Mouse (Mus musculus) spleen, adult 2 months (tissue): ENCODE results near the gene Fam120a. TPM values are rescaled to one million over a fixed set of nuclear protein-coding genes. Genes with fewer than 3 reads are reported as not detected.

Experiments used
- DNase-seq, 2 experiments: peaks; one replicate each; pipeline versions ENCODE4 v3.0.0 to v3.0.0-alpha.2; 2012 to 2021; ENCODE audit warnings: low spot score in 2 of 2, low read depth in 1 of 2
- H3K27ac ChIP-seq: fragments of 200-500 bp; 2 replicates; pipeline ENCODE4 v1.5.1; 2012; ENCODE audit warnings: low read length, inconsistent platforms; ENCODE audit not compliant: insufficient read depth
- H3K27me3 ChIP-seq: fragments of 200-500 bp; 2 replicates; pipeline ENCODE4 v1.6.1; 2012; ENCODE audit warnings: mild to moderate bottlenecking, moderate library complexity, low read length, inconsistent platforms; ENCODE audit not compliant: control insufficient read depth, insufficient read depth
- H3K36me3 ChIP-seq: fragments of 200-500 bp; 2 replicates; pipeline ENCODE4 v1.6.1; 2012; ENCODE audit warnings: mild to moderate bottlenecking, low read length, inconsistent platforms; ENCODE audit not compliant: control insufficient read depth, insufficient read depth
- H3K4me1 ChIP-seq: fragments of 200-500 bp; 2 replicates; pipeline ENCODE4 v1.6.1; 2011; ENCODE audit warnings: inconsistent platforms; ENCODE audit not compliant: control insufficient read depth, insufficient read depth, insufficient read length
- H3K4me3 ChIP-seq: fragments of 200-500 bp; 2 replicates; pipeline ENCODE4 v1.5.1; 2011; ENCODE audit warnings: mild to moderate bottlenecking, inconsistent platforms; ENCODE audit not compliant: insufficient read depth, insufficient read length; ENCODE audit errors: extremely low read depth
- CTCF ChIP-seq: fragments of 200-500 bp; IDR thresholded peaks from 2 replicates; pipeline ENCODE4 v1.5.1; 2011; ENCODE audit warnings: mild to moderate bottlenecking, inconsistent platforms; ENCODE audit not compliant: insufficient read depth, insufficient read length, insufficient replicate concordance; ENCODE audit errors: extremely low read depth
- POLR2A ChIP-seq: fragments of 200-500 bp; IDR thresholded peaks from 2 replicates; pipeline ENCODE4 v1.6.1; 2011; ENCODE audit warnings: low read depth, low read length, inconsistent platforms
- WGBS: fragments of 180-500 bp; shearing (Covaris S2); methylation state at CpG from one replicate; pipeline ENCODE4 v1.1.7; 2018; 5-methylcytosine and 5-hydroxymethylcytosine counted together
- polyA plus RNA-seq: library from polyadenylated mRNA; depleted of rRNA; stranded (reverse); fragments of >200 nt; gene quantifications from 2 replicates; pipeline ENCODE4 v1.2.3, GENCODE M21; 2012

Gene Fam120a
- polyA plus RNA-seq, 1 experiment: 40.1 TPM

DNA sequence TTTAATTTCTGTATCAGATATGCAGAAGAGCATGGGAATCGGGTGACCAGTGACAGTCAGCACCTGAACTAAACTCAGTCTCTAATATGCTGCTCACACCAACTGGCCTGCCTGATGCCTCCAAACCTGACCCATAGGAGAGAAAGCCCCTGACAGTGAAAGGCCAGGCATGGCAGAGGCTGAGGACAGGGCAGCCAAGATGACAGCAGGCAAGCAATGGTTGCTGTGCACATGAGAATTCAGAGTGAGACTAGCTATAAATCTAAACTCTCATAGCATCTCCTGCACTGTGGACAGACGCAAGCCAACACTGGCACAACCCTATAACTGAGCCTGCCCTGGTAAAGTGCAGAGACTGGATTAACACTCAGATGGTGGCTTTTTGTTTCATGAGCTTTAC, 117.5 kb downstream of the Fam120a start:
- no peak overlapping the region for H3K4me3 ChIP-seq
- H3K4me1 ChIP-seq: peaks cover 7% of the 10 kb centered on the region; the same call in 1 of the 2 replicates
- 94% methylated on average over 2 of the region's 2 CpGs for WGBS
- no peaks in the 10 kb centered on the region for H3K36me3 ChIP-seq
- DNase-seq: no peak
- TF ChIP-seq CTCF (no peak), POLR2A (no peak)
- no peak overlapping the region for H3K27ac ChIP-seq
- no peaks in the 10 kb centered on the region for H3K27me3 ChIP-seq

DNA sequence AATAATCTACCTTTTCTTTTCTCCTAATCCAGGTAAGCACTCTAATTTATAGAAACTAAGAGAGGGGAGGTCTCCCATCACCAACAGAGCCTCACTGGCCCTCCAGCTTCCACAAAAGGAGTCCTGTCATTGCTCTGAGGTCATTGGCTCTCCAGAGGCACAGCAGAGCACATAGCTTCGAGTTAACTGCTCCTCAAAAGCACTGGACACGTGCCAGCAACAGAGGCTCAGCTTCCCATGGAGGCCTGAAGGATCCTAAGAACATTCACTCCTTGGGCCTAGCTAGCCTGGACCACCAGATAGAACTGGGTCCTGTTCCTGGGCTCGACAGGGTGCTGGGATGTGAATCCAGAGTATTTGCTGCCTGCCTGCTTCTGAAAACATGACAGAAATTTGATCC, 118.7 kb downstream of the Fam120a start:
- Histone ChIP-seq H3K36me3 (no peaks in the 10 kb centered on the region), H3K27ac (no peak overlapping the region), H3K27me3 (no peaks in the 10 kb centered on the region), H3K4me1 (peaks cover 6% of the 10 kb centered on the region; the same call in 1 of the 2 replicates), H3K4me3 (no peak overlapping the region)
- WGBS: 67% methylated on average over 3 of the region's 3 CpGs
- TF ChIP-seq CTCF (no peak), POLR2A (no peak)
- DNase-seq: no peak

DNA sequence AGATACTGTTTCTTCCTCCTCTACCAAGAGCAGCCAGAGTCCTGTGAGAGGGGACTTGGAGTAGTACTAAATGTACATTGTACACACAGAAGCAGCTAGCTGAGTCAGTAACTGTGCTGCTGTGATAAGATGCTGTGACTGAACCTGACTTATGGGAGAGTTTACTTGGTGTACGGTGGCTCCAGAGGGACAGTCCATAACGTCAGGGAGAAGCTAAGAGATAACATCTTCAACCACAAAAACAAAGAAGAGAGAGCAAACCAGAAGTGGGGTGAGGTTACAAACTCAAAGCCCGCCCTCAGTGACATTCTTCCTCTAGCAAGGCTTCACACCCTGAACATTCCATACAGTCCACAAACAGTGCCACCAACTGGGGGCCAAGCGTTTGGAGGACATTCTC, 122.5 kb downstream of the Fam120a start:
- no peak for DNase-seq
- Histone ChIP-seq H3K27me3 (no peaks in the 10 kb centered on the region), H3K27ac (no peak overlapping the region), H3K4me1 (peaks cover 17% of the 10 kb centered on the region; the same call in 1 of the 2 replicates), H3K4me3 (no peak overlapping the region), H3K36me3 (no peaks in the 10 kb centered on the region)
- no peak for TF ChIP-seq CTCF
- no peak for TF ChIP-seq POLR2A
- 49% methylated on average over 4 of the region's 4 CpGs for WGBS

DNA sequence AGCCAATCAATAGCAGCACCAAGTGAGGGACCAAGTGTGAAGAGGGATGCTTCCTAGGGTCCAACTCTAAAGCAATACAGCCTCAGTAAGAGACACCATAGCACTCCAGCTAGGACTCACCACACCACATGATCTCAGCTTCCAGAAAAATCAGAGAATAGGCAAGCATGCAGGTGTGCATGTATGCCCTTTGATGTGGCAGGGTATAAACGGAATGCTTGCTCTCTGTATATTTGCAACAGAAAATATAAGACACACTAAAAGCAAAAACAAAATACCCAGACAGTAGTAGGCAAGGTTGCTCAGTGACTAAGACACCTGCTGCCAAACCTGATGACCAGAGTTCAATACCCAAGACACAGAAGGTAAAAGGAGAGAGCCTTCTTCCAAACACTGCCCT, 124.3 kb downstream of the Fam120a start:
- no peak for DNase-seq
- H3K27ac ChIP-seq: no peak overlapping the region
- no peak for TF ChIP-seq POLR2A
- TF ChIP-seq CTCF: no peak
- H3K4me1 ChIP-seq: peaks cover 17% of the 10 kb centered on the region; the same call in 1 of the 2 replicates
- no peaks in the 10 kb centered on the region for H3K36me3 ChIP-seq
- WGBS: 63% methylated on average over 1 of the region's 1 CpGs
- no peaks in the 10 kb centered on the region for H3K27me3 ChIP-seq
- H3K4me3 ChIP-seq: no peak overlapping the region

DNA sequence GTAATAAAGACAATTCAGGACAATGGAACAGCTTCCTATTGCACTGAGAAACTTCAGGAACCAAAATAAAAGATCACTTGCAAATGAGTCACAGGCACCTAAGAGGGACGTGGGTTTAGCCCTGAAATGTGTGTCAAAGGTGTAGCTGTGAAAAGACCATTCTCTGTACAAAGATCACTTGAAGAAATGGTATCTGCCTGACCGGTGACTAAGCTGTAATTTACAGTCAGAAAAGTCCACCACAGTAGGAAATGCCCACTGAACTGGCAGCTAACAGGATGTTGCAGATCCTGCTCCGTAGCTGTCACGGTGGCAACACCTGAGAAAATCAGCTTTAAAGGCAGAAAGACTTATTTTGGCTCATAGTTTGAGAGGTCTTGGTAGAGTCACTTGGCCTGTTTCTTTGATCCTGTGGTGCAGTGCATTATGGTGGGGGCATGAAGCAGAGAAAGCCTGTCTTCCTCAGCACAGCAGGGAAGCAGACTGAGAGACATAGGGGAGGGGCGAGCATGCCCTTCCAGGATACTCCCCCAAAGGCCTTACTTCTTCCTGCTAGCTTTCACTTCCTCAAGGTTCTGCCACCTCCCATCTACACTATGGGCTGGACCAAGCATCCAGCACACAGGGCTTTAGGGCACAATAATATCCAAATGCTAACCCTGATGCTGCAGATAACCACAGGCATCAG, 125.8 kb downstream of the Fam120a start:
- H3K36me3 ChIP-seq: no peaks in the 10 kb centered on the region
- WGBS: 32% methylated on average over 5 of the region's 5 CpGs
- no peak for DNase-seq
- H3K4me3 ChIP-seq: no peak overlapping the region
- TF ChIP-seq CTCF (no peak), POLR2A (no peak)
- peaks cover 17% of the 10 kb centered on the region; the same call in 1 of the 2 replicates for H3K4me1 ChIP-seq
- H3K27ac ChIP-seq: 0 out of 2 replicates have a peak overlapping the region, but pooled peaks have one; percentile 1
- no peaks in the 10 kb centered on the region for H3K27me3 ChIP-seq

DNA sequence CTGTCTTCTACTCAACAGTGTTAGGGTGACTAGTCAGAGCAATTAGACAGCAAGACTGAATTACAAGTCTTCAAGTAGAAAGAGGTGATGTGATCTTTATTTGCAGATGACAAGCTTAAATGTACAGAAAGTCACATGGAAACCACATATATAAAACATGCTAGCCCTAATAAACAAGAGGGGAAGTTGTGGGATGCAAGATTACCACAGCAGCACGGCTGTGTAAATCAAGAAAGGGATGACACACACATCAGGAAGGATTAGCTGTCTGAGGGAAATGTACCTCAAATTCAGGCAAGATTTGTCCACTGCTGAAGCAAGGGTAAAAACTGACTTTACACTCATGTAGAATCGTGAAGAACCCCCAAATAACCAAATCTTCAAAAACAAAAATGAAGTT, 129.5 kb downstream of the Fam120a start:
- WGBS: 35% methylated on average over 2 of the region's 2 CpGs
- H3K4me3 ChIP-seq: no peak overlapping the region
- DNase-seq: no peak
- H3K36me3 ChIP-seq: peaks cover 6% of the 10 kb centered on the region
- no peaks in the 10 kb centered on the region for H3K27me3 ChIP-seq
- no peak overlapping the region for H3K27ac ChIP-seq
- no peak for TF ChIP-seq POLR2A
- no peak for TF ChIP-seq CTCF
- peaks cover 15% of the 10 kb centered on the region; the same call in 1 of the 2 replicates for H3K4me1 ChIP-seq

DNA sequence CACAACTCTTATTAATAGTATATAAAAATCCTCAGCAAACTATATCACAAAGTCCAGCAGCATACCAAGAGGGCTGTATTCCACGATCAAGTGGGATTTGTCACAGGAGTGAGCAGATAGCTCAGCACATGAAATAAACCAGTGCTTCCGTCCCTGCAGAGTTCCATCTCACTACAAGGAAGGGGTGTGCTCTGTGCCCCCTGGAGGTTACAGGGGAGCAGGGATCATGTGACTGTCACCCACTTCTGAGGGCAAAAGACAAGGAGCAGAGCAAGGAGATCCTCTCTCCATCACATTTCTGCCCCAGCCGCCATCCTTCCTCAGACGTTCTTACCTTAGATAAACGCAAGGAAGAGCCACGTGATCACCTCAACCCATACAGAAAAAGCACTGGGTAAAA, 130.3 kb downstream of the Fam120a start:
- H3K27me3 ChIP-seq: no peaks in the 10 kb centered on the region
- TF ChIP-seq POLR2A (no peak), CTCF (no peak)
- DNase-seq: no peak
- H3K27ac ChIP-seq: no peak overlapping the region
- H3K4me3 ChIP-seq: no peak overlapping the region
- 91% methylated on average over 6 of the region's 6 CpGs for WGBS
- H3K4me1 ChIP-seq: peaks cover 12% of the 10 kb centered on the region; the same call in 1 of the 2 replicates
- H3K36me3 ChIP-seq: peaks cover 6% of the 10 kb centered on the region
